Mouse (Mus musculus) cortical plate, adult 2 months (tissue): ENCODE measurements around the gene Slc25a44. TPM values are rescaled to one million over a fixed set of nuclear protein-coding genes. Genes with fewer than 3 reads are reported as not detected.

Experiments used
- H3K27ac ChIP-seq: fragments of 200-500 bp; 2 replicates; pipeline ENCODE4 v1.5.1; 2012; ENCODE audit warnings: low read length, control low read depth, inconsistent platforms; ENCODE audit not compliant: insufficient read depth
- H3K4me1 ChIP-seq: fragments of 200-500 bp; 2 replicates; pipeline ENCODE4 v1.6.1; 2011; ENCODE audit warnings: low read length; ENCODE audit not compliant: control insufficient read depth, insufficient read depth
- H3K4me3 ChIP-seq: fragments of 200-500 bp; 2 replicates; pipeline ENCODE4 v1.5.1; 2011; ENCODE audit warnings: mild to moderate bottlenecking, low read length, control low read depth; ENCODE audit not compliant: insufficient read depth
- CTCF ChIP-seq: fragments of 200-500 bp; IDR thresholded peaks from 2 replicates; pipeline ENCODE4 v1.5.1; 2011; ENCODE audit warnings: mild to moderate bottlenecking, control low read depth, low read length; ENCODE audit not compliant: insufficient read depth; ENCODE audit errors: extremely low read depth
- POLR2A ChIP-seq: fragments of 200-500 bp; IDR thresholded peaks from 2 replicates; pipeline ENCODE4 v1.6.1; 2011; ENCODE audit warnings: mild to moderate bottlenecking, low read length, control low read depth; ENCODE audit not compliant: insufficient read depth; ENCODE audit errors: extremely low read depth
- polyA plus RNA-seq: library from polyadenylated mRNA; depleted of rRNA; stranded (reverse); fragments of >200 nt; gene quantifications from 2 replicates; pipeline ENCODE4 v1.2.3, GENCODE M21; 2012

The Slc25a44 gene
- polyA plus RNA-seq, 1 experiment: 76.4 TPM

DNA sequence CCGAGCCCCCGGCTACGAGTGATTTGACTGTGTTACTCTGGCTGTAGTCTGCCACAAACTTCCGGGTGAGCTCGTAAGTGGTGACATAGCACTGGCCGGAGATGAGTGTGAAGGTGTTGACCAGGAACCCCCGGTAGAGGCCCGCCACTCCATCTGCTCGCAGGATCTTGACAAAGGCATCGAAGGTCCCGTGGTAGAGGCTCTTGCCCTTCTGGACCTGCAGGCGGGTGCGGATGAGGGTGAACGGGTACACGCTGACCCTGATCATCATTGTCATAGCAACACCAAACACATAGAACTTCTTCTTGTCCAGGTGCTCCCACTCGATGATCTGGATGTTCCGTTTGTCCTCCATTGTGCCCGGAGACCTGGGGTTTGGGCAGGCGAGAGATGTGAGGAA is 4.2 kb downstream of the Slc25a44 start:
- no peak for TF ChIP-seq CTCF
- no peak for TF ChIP-seq POLR2A
- H3K4me1 ChIP-seq: peaks cover 12% of the 10 kb centered on the region
- no peak overlapping the region for H3K4me3 ChIP-seq
- H3K27ac ChIP-seq: no peak overlapping the region

DNA sequence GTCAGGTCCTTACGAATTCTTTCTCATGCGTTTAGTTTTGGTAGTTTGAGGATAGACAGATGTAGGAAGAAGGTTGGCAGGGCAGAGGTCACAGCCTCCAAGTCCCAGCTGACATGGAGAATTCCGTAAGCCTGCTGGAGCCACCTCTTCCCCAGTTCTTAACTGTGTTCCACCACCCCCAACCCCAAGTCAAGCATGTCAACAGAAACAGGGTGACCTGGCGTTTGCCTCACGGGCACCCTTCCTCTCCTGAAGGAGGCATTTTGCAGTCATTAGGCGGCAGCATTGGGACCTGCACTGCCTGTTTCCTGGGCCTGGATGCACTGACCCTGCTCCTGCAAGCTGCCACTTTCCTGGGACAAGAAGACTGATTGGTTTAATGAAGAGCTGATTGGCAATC is 6.9 kb downstream of the Slc25a44 start:
- Histone ChIP-seq H3K4me1 (peaks cover 7% of the 10 kb centered on the region), H3K4me3 (no peak overlapping the region), H3K27ac (no peak overlapping the region)
- TF ChIP-seq CTCF: no peak
- TF ChIP-seq POLR2A: no peak

DNA sequence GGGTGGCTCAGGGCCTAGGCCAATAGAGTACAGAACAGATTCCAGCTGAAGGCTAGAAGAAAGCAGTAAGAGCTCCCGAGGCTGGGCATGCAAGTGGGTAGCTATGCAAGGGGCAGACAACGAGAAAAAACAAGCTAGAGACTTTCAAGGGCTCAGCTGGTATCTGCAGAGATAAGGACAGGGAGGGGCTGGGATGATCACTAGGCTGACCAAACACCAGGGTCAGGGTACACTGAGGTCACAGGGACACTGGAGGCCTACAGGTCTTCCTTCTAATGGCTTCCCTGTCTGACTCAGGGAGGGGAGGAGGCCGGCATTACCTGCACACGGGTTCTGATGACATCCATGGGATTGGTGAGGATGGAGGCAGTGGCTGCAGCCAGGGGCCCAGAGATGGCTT is 9.3 kb downstream of the Slc25a44 start:
- Histone ChIP-seq H3K4me1 (peaks cover 4% of the 10 kb centered on the region), H3K4me3 (no peak overlapping the region), H3K27ac (no peak overlapping the region)
- no peak for TF ChIP-seq CTCF
- no peak for TF ChIP-seq POLR2A

DNA sequence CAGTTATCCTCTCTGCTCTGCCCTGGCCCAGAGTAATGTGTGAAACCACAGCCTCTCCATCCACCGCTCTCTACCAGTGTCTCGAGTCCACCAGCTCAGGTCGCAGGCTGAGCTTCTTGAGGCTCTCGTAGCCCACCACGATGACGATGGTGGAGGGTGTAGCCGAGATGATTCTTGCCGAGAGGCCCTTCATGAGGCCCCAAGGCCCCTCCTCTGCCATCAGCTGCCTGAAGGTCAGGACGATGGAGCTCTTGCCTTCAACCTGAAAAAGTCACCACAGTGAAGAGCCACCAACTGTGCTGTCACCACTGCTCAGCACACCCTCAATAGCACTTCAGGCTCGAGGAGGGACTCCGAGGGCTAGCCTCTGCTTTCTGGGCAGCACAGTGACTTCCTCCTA is 12.3 kb downstream of the Slc25a44 start:
- no peak for TF ChIP-seq CTCF
- no peak for TF ChIP-seq POLR2A
- Histone ChIP-seq H3K4me1 (no peaks in the 10 kb centered on the region; the same call in 1 of the 2 replicates), H3K4me3 (no peak overlapping the region), H3K27ac (no peak overlapping the region)

DNA sequence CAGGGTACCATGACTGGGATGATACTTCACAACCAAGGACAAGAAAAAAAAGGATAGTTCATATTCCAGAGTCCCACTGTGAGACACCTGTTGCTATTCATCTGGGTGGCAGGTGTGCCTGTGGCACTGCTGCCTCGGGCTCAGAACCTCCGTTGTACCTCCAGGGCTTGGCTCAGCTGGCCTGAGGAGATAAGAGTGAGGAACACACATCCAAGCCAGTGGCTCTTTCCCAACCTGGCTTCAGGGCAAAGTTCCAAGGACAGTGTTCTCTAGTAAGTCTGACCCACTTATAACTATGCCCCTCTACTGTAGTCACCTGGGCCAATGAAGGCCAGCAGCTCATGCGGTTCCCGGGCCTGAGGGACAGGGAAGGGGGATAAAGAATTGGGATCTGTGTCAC is 13.3 kb downstream of the Slc25a44 start:
- Histone ChIP-seq H3K4me3 (no peak overlapping the region), H3K27ac (no peak overlapping the region), H3K4me1 (no peaks in the 10 kb centered on the region; the same call in 1 of the 2 replicates)
- TF ChIP-seq CTCF: no peak

DNA sequence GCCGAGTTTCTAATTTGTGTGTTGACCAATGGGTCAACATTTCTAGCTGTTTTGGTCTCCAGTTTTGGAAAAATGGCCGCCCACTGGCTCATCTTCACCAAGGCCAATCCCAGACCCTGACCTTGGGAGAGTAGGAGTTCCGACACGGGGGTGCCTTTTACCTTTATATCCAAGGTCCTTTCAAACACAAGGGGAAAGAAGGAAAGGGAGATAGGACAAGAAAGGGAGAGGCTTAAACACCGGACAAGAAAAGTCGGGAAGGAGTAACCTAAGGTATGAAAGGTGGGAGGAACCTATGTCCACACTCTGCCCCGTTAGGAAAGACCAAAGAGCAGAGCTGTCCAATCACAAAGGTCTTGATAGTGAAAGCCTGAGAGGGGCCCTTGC is 14.3 kb downstream of the Slc25a44 start:
- Histone ChIP-seq H3K27ac (peak overlapping the region; percentile 32; the same call in 1 of the 2 replicates), H3K4me3 (peak overlapping the region; percentile 48; the same call in 1 of the 2 replicates), H3K4me1 (no peaks in the 10 kb centered on the region; the same call in 1 of the 2 replicates)
- no peak for TF ChIP-seq POLR2A
- TF ChIP-seq CTCF: no peak

DNA sequence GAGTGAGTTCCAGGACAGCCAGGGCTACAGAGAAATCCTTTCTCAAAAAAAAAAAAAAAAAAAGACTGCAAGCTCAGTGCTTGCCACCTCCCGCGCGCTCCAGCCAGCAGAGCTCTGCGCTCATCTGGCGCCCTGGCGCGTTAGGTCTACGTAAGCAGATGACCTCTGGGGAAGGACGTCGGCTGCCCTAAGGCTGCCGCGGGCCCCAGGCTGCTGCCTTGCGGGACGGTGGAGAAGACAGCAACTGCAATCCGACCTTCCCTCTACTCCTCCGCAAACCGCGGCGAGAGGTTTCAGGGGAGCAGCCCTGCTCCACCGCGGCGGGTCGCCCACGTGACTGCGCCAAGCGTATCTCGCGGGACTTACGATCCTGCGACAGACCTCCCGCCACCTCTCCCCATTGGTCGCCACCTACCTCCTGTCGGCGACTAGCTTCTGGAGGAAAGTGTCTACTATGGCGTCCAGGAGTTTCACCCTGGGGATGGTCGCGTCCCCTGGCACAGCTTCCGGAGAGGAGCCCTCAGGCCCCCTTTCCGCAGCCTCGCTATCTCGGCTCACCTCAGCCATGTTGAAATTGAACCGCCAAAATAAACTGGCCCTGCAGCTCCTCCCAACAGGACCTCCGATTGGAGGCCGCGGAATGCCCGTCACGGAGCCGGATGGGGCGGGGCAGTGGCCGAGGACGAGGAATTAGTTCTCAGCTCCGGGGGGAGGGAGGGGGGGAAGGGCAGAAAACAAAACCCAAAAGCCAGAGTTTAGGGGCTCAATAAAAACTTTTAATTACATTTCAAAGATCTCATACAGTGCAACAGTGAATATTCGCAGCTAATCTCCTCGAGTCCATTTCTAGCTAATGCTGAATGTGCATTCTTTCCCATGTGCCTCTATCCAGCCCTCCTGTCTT is 14.9 kb downstream of the Slc25a44 start, which contains the start of gene Pmf1:
Pmf1 (minus strand) TSS at position 591 of the 904 bp plus-strand sequence.
- Histone ChIP-seq H3K27ac (peak within 1 kb of the TSS; percentile 72), H3K4me1 (no peaks in the 10 kb centered on the region; the same call in 1 of the 2 replicates), H3K4me3 (peak within 1 kb of the TSS; percentile 48)
- TF ChIP-seq POLR2A (peak; percentile 93), CTCF (no peak)

DNA sequence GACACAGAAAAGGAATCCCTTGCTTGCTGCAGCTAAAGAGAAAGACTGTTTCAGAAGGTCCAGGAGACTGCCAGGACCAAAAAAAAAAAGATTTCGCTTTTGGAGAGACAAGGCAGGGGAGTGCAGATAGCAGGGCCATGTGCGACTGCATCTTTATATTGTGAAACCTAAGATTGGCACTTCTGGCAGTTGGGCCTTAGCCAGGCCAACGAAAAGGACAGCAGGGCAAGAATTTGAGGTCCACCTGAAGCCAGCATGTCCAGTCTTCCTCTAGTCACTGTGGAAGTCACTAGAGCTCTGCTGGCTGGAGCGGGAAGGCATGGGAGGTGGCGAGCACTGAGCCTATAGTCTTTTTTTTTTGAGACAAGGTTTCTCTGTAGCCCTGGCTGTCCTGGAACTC is 16.0 kb downstream of the Slc25a44 start:
- TF ChIP-seq POLR2A (no peak), CTCF (no peak)
- Histone ChIP-seq H3K4me1 (no peaks in the 10 kb centered on the region; the same call in 1 of the 2 replicates), H3K27ac (no peak overlapping the region), H3K4me3 (no peak overlapping the region; the same call in 1 of the 2 replicates)

DNA sequence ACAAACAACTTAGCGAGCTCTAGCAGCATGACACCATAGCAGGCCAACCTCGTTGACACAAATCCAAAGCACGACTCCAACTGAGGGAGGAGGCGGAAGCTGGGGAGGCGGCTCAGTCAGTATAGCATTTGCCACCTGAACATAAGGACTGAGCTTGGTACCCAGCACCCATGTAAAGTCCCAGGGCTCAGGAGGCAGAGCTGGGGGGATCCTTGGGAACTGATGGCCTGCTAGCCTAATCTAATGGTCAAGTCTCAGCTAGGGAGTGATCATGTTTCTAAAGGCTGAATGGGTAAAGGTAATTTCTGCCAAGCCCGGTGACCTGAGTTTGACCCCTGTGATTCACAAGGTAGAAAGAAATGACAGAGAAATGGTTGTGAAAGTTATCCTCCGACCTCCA is 17.4 kb downstream of the Slc25a44 start:
- no peak overlapping the region for H3K27ac ChIP-seq
- no peaks in the 10 kb centered on the region for H3K4me1 ChIP-seq
- H3K4me3 ChIP-seq: no peak overlapping the region
- TF ChIP-seq POLR2A (no peak), CTCF (no peak)

DNA sequence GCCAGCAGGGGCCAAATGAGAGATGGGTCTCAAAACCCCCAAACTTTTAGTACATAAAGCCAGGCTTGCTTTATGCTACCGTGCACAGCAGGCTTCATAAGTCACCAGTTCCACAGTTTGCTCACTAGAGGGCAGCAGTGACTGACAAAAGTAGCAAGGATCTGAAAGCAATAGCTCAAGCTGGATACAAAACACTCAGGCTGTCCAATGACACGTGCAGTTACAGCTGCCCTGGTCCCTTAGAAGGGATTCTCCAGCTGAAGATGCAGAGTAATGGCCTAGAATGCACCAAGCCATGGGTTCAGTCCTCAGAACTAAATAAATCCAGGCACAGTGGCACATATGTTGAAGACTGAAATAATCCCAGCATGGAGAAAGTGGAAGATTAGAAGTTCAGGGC is 17.8 kb downstream of the Slc25a44 start:
- Histone ChIP-seq H3K4me1 (no peaks in the 10 kb centered on the region), H3K27ac (no peak overlapping the region), H3K4me3 (no peak overlapping the region)
- TF ChIP-seq POLR2A (no peak), CTCF (peak; percentile 99)
